Comparison of ENCODE assay signal across 8 mouse cellular contexts in the genomic region with DNA sequence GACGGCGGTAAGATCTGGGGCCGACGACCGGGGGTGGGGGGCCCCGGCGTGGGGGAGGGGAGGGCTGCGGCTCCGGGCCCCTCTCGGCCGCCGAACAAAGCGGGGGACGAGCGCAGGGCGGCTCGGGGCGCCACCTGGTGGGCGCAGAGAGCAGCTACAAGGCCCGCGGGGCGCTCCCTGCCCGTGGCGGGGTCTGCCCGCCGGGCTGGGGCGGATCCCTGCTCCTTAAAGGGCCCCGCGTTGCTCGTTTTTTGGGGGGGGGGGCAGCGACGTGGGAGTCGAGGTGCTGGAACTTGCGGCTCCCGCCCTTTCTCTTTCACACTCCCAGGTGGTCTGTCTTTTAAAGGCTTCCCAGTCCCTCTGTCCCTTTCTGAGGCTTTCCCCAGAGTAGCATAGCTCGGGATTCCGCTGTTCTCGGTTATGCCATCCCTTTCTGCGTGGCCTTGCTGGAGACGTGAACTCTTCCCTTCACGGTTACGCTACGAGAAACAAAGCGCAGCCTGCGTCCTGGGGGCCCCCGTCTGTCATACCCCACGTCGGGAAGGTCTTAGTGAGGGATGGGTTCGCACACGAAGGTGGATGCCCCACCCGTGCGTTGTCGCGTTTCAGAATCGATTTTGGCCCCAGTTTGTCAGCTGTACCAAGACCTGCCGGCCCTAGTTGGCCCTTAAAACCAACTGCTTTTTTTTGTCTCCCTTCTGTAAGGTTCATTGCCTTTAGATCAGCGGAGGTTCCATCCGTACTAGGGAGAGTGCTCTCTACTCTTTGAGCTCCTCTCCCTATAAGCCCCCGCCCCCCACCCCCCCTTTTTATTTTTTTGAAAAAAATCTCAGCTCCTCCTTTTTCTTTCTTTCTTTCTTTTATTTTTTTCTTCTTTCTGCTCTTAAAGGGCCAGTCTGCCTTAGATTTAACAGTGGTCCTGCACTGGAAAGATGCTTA. TPM values are rescaled to one million over a fixed set of nuclear protein-coding genes. Genes with fewer than 3 reads are reported as not detected.
DNase-seq lines count a peak whose midpoint lies in the region; ATAC-seq lines count a peak whose summit lies in the region.

No protein-coding gene starts in this region.

- H3K9ac ChIP-seq in embryonic facial prominence, embryonic 13.5 days: peak overlapping the region; percentile 97
- peak overlapping the region; percentile 99 for H3K9ac ChIP-seq in kidney, embryonic 14.5 days (ENCODE audit: low read depth, low read length)
- H3K9ac ChIP-seq in liver, embryonic 13.5 days: peak overlapping the region; percentile 86

- H3K27ac ChIP-seq in embryonic facial prominence, embryonic 13.5 days: peak overlapping the region; percentile 96
- H3K27ac ChIP-seq in kidney, embryonic 14.5 days (ENCODE audit: low read depth, low read length): peak overlapping the region; percentile 81; the same call in 1 of the 2 replicates
- H3K27ac ChIP-seq in liver, embryonic 13.5 days: peak overlapping the region; percentile 60

- peak; percentile 85 to 90 for DNase-seq in B cell, adult 2 months
- peak; percentile 59 to 70 for DNase-seq in adrenal gland, postnatal 4 days (ENCODE audit: low spot score in 2 of 2)
- DNase-seq in heart, adult 8-10 months (ENCODE audit: low spot score): peak; percentile 69
- DNase-seq in liver, embryonic 13.5 days: peak; percentile 59
- peak; percentile 76 for DNase-seq in naive thymus-derived CD4-positive, alpha-beta T cell, adult 2 months (ENCODE audit: low read depth)
- DNase-seq in spleen, postnatal 4 days (ENCODE audit: low spot score in 2 of 2): peak; percentile 74 to 91

- H3K4me3 ChIP-seq in embryonic facial prominence, embryonic 13.5 days: peak overlapping the region; percentile 84
- H3K4me3 ChIP-seq in kidney, embryonic 14.5 days (ENCODE audit: low read length): peak overlapping the region; percentile 64
- H3K4me3 ChIP-seq in liver, embryonic 13.5 days (replicated peaks): peak overlapping the region; percentile 84

- H3K27me3 ChIP-seq in embryonic facial prominence, embryonic 13.5 days: no peaks in the 10 kb centered on the region
- H3K27me3 ChIP-seq in kidney, embryonic 14.5 days (ENCODE audit: control insufficient read depth, insufficient read depth, low read length): no peaks in the 10 kb centered on the region
- H3K27me3 ChIP-seq in liver, embryonic 13.5 days: peaks cover 39% of the 10 kb centered on the region

- peaks cover 57% of the 10 kb centered on the region for H3K4me1 ChIP-seq in embryonic facial prominence, embryonic 13.5 days
- peaks cover 53% of the 10 kb centered on the region for H3K4me1 ChIP-seq in kidney, embryonic 14.5 days (ENCODE audit: control insufficient read depth, insufficient read depth, low read length)
- H3K4me1 ChIP-seq in liver, embryonic 13.5 days (replicated peaks): peaks cover 65% of the 10 kb centered on the region

- H3K9me3 ChIP-seq in embryonic facial prominence, embryonic 13.5 days: no peaks in the 10 kb centered on the region
- no peaks in the 10 kb centered on the region for H3K9me3 ChIP-seq in kidney, embryonic 14.5 days (ENCODE audit: control insufficient read depth, low read length)
- no peaks in the 10 kb centered on the region for H3K9me3 ChIP-seq in liver, embryonic 13.5 days (replicated peaks)

- ATAC-seq in embryonic facial prominence, embryonic 13.5 days (ENCODE audit: insufficient number of reproducible peaks, insufficient read depth, low FRiP score, low TSS enrichment, low read depth): peak; percentile 27
- ATAC-seq in kidney, embryonic 14.5 days (ENCODE audit: low FRiP score, low TSS enrichment): peak; percentile 63
- ATAC-seq in liver, embryonic 13.5 days (ENCODE audit: low read depth): peak; percentile 61

- peak overlapping the region; percentile 74 for H3K4me2 ChIP-seq in embryonic facial prominence, embryonic 13.5 days
- peak overlapping the region; percentile 79 for H3K4me2 ChIP-seq in kidney, embryonic 14.5 days (replicated peaks; ENCODE audit: low read depth, low read length)
- peak overlapping the region; percentile 94 for H3K4me2 ChIP-seq in liver, embryonic 13.5 days

- H3K36me3 ChIP-seq in embryonic facial prominence, embryonic 13.5 days: peaks cover 34% of the 10 kb centered on the region
- H3K36me3 ChIP-seq in kidney, embryonic 14.5 days (ENCODE audit: control insufficient read depth, insufficient read depth, low read length): peaks cover 34% of the 10 kb centered on the region
- H3K36me3 ChIP-seq in liver, embryonic 13.5 days: peaks cover 33% of the 10 kb centered on the region

- WGBS in embryonic facial prominence, embryonic 13.5 days: under 1% methylated on average over 56 of the region's 59 CpGs
- WGBS in kidney, embryonic 14.5 days: 1% methylated on average over 53 of the region's 59 CpGs
- WGBS in liver, embryonic 13.5 days (ENCODE audit: insufficient replicate concordance): under 1% methylated on average over 59 of the region's 59 CpGs

RNA-seq across cellular contexts. Expression of gene 2700081O15Rik, which starts 0.8 kb away (rescaled TPM):
- 10 to 100 TPM; 45.3 to 49.2 TPM for total RNA-seq in adrenal gland, postnatal 4 days (2021)
- polyA plus RNA-seq in embryonic facial prominence, embryonic 13.5 days (2015; fragmentation: Nextera tagmentation; extraction: Ambion mirVana): 10.4 and 11.8 TPM in 2 replicates
- total RNA-seq in heart, adult 8-10 months (2022): 10 to 100 TPM; 11.5 to 12.0 (median 11.8) TPM
- polyA plus RNA-seq in kidney, embryonic 14.5 days (2014; fragmentation: Nextera tagmentation; extraction: Ambion mirVana): 9.8 and 10.4 TPM in 2 replicates
- polyA plus RNA-seq in liver, embryonic 13.5 days (2015; fragmentation: Nextera tagmentation; extraction: Ambion mirVana): 0.93 and 1.00 TPM in 2 replicates

RNA-seq across cellular contexts. Expression of gene Spindoc, which starts 35.4 kb away (rescaled TPM):
- total RNA-seq in adrenal gland, postnatal 4 days (2021): 10 to 100 TPM; 35.4 to 39.4 TPM
- polyA plus RNA-seq in embryonic facial prominence, embryonic 13.5 days (2015; fragmentation: Nextera tagmentation; extraction: Ambion mirVana): 30.8 and 42.4 TPM in 2 replicates
- total RNA-seq in heart, adult 8-10 months (2022): 10 to 100 TPM; 13.3 to 15.1 (median 13.8) TPM
- polyA plus RNA-seq in kidney, embryonic 14.5 days (2014; fragmentation: Nextera tagmentation; extraction: Ambion mirVana): 24.5 and 35.8 TPM in 2 replicates
- polyA plus RNA-seq in liver, embryonic 13.5 days (2015; fragmentation: Nextera tagmentation; extraction: Ambion mirVana): 3.7 and 4.7 TPM in 2 replicates

Comparison
In these comparisons a context has a peak if more than half of its experiments do, and no peak if none do; other contexts are left out.
1. Peak in every context shown above with its lines: DNase-seq, ATAC-seq, H3K4me3 ChIP-seq and H3K27ac ChIP-seq.